ENCODE assay signal across 10 mouse cellular contexts in genomic region chr11:62914532-62914931, GRCm38 (mm10). TPM values are rescaled to one million over a fixed set of nuclear protein-coding genes. Genes with fewer than 3 reads are reported as not detected.
A peak's percentile ranks its signal among the peaks of the same experiment; 100 is the strongest.
DNase-seq lines count a peak whose midpoint lies in the region; ATAC-seq and TF ChIP-seq lines count a peak whose summit lies in the region.
"Had no signal": no experiment of that assay in that cellular context is flagged by ENCODE, and none has a peak within 500 bp of the region (broad histone marks: within the 10 kb centered on the region; RNA-seq: fewer than 3 reads in every experiment).

No protein-coding gene starts in this region.

- DNase-seq in cerebellum, adult 18-20 months, result peak; percentile 23 to 24
- no peak for DNase-seq in cerebellum, adult 9-11 months
- DNase-seq in kidney, postnatal 0 days (ENCODE audit: low spot score), result peak; percentile 49
- no peak for DNase-seq in kidney, adult 18-20 months
- DNase-seq in R1 (ENCODE audit: low read depth, low spot score), result peak; percentile 54
- peak; percentile 67 for DNase-seq in lung, postnatal 36 days
- DNase-seq in ovary, postnatal 10 days (ENCODE audit: low spot score), result no peak
- DNase-seq in gastrocnemius, adult 8-10 months (ENCODE audit: low spot score in 2 of 2), result no peak

- no peaks in the 10 kb centered on the region for H3K36me3 ChIP-seq in kidney, postnatal 0 days (ENCODE audit: insufficient read depth, low read length)

- no peak overlapping the region for H3K9ac ChIP-seq in kidney, postnatal 0 days (ENCODE audit: low read depth, low read length)

- no peaks in the 10 kb centered on the region for H3K4me1 ChIP-seq in kidney, postnatal 0 days (replicated peaks; ENCODE audit: insufficient read depth, low read length)

- WGBS in kidney, postnatal 0 days, result 56% methylated on average over 6 of the region's 6 CpGs

- no peak overlapping the region for H3K27ac ChIP-seq in kidney, postnatal 0 days
- H3K27ac ChIP-seq: macrophage had no signal

- H3K27me3 ChIP-seq in kidney, postnatal 0 days (ENCODE audit: insufficient read depth, low read length), result no peaks in the 10 kb centered on the region

- TF ChIP-seq CTCF in kidney, postnatal 0 days (IDR thresholded peaks at IDR 0.05; ENCODE audit: low read depth), result peak; percentile 63

- H3K4me2 ChIP-seq in kidney, postnatal 0 days (ENCODE audit: low read length), result no peak overlapping the region

- no peak for ATAC-seq in kidney, postnatal 0 days (replicated peaks; ENCODE audit: low FRiP score, low read depth)
- ATAC-seq: hindbrain, embryonic 16.5 days had no signal

- no peaks in the 10 kb centered on the region for H3K9me3 ChIP-seq in kidney, postnatal 0 days (replicated peaks; ENCODE audit: low read length)

- H3K4me3 ChIP-seq in kidney, postnatal 0 days (replicated peaks; ENCODE audit: low read depth, low read length), result no peak overlapping the region

RNA-seq across cellular contexts. Expression of gene Tvp23b, which starts 35.3 kb away (rescaled TPM):
- 83.6 and 83.7 TPM in 2 replicates for polyA plus RNA-seq in kidney, postnatal 0 days (2015; fragmentation: Nextera tagmentation; extraction: Ambion mirVana)
- total RNA-seq in gastrocnemius, adult 8-10 months (2022), result 1 to 10 TPM; 3.5 to 6.2 (median 5.3) TPM

RNA-seq across cellular contexts. Expression of gene Cdrt4, which starts 36.5 kb away (rescaled TPM):
- polyA plus RNA-seq in kidney, postnatal 0 days (2015; fragmentation: Nextera tagmentation; extraction: Ambion mirVana), result 0.17 TPM in 1 of 2 replicates, not detected in the other
- total RNA-seq in gastrocnemius, adult 8-10 months (2022), result not detected
- polyA plus RNA-seq: macrophage had no signal

Comparison
In these comparisons a context has a peak if more than half of its experiments do, and no peak if none do; other contexts are left out.
1. DNase-seq: peak in cerebellum, adult 18-20 months (2 of 2), kidney, postnatal 0 days (single experiment), R1 (single experiment) and lung, postnatal 36 days (single experiment); none in cerebellum, adult 9-11 months (single experiment), kidney, adult 18-20 months (single experiment), ovary, postnatal 10 days (single experiment) and gastrocnemius, adult 8-10 months (0 of 2).